Mouse (Mus musculus) 416B (cell line): ENCODE results near the gene Phb.
A peak's percentile ranks its signal among the peaks of the same experiment; 100 is the strongest.

Source experiments
- DNase-seq: peaks from one replicate; pipeline ENCODE4 v3.0.0; 2011; ENCODE audit warnings: low read depth

The Phb gene

DNA sequence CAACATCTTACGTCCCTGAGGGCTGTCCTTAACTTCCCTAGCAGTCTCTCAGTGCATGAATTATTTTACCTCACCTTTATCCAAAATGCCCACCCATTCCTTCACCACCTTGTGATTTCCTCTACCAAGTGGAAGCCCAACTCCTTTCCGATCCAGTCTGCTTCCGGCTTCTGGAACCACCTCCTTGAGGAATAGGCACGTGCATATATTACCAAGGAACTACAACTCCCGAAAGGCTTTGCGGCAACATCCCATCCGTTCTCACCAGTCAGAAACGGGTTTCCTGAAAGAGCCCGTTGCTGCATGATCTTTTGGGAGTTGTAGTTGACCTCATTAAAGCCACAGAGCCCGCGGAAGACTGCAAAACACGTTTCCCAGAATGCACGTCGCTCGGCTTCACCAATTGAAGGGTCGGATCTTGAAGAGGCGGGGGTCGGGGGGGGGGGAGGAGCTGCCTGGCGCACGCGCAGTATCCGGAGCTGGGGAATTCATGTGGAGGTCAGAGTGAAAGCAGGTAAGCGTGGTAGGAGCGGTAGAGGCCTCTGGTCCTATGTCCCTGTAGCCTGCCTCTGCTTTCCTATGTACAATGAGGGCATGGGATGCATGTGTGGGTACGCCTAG, at the start of gene Phb:
Phb (plus strand) TSS at position 429 of the 621 bp plus-strand sequence.
- DNase-seq = peak; percentile 100

DNA sequence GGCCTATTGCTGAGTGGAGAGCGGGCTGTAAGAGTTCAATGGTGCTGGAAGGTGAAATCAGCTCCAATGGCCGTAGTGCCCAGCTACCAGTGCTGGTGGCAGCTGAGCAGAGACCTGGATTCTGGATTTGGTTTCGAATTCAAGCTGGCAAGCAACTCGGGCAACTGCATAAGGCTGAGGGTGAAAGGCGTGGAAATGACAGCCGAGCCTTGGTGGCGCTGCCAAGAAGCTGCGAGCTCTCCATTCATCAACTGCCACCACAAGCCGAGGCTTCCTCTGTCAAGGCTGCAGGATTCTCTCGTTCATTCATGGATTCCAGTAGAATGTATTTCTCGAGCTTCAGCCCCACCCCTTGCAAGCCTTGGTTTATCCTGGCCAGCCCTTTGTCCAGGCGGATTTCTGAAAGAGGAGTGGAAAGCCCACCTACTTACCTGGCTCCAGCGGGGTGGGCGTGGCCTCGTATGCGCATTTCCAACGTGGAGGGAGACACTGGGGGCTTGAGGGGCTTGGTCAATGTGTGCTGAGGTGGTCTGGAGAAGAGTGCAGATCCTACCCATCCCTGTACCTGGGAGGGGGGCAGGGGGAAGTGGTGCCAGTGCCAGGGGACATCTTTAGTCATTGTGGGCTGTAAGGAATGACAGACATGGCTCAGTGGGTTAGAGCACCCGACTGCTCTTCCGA, 48.8 kb upstream of the Phb start:
- no peak for DNase-seq

GRCm38 (mm10) chr11:95619081-95619480, 47.7 kb upstream of the Phb start:
- DNase-seq = no peak

GRCm38 (mm10) chr11:95619886-95620444, 46.8 kb upstream of the Phb start:
- no peak for DNase-seq

DNA sequence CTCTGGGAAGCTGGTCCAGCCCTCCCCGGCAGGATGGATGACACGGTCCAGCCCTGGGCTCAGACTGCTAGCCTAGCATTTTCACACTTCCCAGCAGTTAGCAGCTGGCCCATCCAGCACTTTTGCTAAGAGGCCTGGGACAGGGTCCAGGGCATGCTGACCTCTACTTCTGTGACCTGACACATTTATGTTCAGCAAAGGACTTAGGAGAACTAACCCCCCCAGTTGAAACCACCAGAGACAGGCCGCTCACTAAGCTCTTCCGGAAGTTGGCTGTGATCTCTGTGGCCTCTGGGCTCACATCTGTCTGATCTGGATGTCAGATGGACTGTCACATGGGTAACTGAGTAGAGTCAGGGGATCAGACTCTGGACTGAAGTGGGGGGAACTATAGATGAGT, 45.7 kb upstream of the Phb start:
- DNase-seq = no peak

DNA sequence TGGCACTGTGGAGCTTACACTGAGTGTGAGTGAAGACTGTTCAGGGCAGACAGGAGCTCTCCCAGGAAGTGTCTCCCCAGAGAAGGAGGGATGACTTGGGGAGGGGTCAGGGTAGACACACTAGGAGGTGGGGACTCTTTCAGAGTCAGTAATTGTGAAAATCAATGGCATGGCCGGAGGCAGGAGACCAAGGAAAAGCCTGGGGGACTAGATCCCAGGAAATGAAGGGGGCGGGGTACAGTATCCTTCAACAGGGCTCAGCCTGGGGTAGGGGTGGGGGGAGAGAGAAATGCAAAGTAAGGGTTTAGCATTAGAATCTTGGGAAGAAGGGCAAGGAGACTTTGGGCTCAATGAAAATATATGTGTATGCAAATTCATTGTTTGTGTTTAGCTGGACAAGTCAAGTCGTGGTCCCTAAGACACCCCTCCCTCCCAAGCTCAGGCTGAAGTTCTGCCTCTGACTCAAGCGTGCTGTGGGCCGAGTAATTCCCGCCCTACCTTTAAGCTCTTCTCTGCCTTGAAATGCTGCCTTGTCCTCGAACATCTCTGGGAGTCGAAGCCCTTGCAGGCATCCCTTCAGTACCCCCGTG, 45.1 kb upstream of the Phb start:
- DNase-seq = no peak

DNA sequence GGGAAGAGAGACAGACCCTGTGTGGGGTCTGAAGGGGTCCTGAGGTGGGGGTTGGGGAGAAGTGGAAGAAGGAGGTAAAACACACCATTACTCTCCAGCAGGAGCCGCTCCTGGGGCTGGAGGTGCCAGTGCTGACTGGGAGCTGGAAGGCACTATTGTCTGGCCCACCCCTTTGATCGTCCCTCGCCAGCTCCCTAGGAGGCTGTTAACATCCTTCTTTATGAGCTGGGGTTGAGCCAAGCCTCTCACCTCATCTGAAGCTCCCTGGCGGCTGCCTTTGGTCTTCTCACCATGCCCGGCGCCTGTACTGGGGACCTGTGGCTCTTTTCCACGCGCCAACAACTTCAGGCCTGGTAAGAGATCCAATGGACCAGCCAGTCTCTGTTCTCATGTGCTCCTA, 44.3 kb upstream of the Phb start:
- DNase-seq = no peak

DNA sequence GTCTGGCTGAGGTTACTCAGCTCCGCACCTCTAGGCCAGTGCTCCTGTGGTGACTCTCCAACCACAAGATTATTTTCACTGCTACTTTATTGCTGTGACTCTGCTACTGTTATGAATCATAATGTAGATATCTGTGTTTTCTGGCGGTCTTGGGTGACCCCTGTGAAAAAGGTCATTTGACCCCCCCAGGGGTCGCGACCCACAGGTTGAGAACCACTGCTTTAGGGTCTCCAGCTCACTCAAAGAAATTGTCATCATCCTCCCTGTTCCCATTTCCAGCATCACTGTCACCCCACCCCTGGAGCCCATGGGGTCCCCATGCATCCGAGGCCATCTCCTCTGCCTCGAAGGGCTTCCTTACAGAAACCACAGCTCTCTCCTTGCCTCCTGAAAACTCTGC, 36.2 kb upstream of the Phb start:
- no peak for DNase-seq

- DNase-seq = no peak
Observed at GRCm38 (mm10) chr11:95631301-95631700, 35.5 kb upstream of the Phb start.

- no peak for DNase-seq
Observed at GRCm38 (mm10) chr11:95632474-95632873, 34.3 kb upstream of the Phb start.

DNA sequence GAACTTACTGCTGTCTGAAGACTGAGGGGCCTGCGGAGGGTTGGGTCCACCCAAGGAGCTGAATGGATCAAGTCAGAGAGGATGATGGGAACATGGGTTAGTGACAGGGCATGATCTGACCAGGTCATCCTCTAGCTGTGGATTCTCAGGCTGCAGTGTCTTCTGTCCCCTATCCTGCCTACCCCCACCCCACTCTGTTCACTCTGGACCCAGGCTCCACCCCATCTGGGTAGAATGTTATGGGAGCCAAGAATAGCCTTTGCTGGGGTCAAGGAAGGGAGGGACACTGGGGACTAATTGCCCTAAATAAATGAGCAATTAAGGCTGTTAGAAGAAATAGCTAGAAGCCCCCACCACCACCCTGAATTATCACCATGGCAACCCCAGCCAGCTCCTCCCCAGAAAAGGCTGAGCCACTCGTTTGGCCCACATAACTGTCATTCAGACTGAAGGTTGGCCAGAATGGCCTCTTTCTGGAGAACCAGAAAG, 33.2 kb upstream of the Phb start:
- DNase-seq = no peak

DNA sequence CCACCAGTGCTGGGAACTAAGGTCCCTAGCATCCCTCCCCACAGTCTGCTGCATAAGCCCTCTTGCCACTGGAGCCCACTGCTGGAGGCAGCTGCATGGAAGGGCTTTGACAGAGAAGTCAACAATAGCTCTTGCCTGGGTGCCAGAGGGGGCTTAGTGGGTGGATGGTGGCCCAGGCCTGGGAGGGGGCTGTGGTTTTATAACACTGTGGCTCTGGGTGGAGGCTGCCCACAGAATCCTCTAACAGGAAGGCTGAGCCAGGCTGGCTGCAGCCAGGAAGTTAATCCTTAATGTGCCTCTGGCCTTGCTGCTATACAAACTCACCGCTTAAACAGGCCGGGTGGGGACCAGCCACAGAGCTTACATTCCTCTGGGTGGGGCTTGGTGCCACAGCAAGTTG, 31.7 kb upstream of the Phb start:
- DNase-seq = no peak

DNA sequence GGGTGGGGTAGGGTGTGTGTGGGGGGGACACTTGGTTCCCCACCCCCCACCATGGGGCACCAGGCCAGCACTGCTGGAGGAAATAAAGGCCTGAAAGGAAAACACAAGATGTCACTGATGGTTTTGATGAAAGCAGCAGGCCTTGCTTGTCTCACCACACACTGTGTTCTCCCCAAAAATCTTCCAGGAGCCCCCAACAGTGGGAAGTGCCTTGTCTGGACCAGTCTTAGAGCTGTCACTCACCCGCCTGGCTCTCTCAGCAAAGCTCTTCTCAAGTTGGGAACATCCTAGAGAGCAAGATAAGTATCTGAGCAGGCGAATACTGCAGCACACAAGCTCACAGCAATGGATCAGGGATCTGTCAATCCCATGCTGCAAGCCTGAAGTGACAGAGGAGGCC, 26.0 kb upstream of the Phb start:
- DNase-seq = no peak

- no peak for DNase-seq
Observed at GRCm38 (mm10) chr11:95642534-95643280, 24.1 kb upstream of the Phb start.

- no peak for DNase-seq
Observed at GRCm38 (mm10) chr11:95643856-95644255, 22.9 kb upstream of the Phb start.

GRCm38 (mm10) chr11:95644381-95644780, 22.4 kb upstream of the Phb start:
- no peak for DNase-seq

GRCm38 (mm10) chr11:95645397-95646153, 21.2 kb upstream of the Phb start:
- DNase-seq = no peak

DNA sequence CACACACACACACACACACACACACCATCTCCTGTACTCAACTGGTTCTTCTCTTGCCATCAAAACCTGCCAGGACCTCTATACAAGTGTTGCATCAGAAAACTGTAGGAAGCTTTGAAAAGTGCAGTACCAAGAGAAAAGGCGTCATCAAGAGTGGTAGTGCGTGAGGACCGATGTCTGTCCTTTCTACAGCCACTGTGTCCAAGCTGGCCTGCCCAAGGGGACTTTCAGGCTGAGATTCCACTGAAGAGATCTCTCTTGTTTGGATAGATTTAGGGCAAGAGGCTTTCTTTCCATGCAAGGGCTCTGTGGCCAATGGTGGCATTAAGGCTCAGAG, 20.6 kb upstream of the Phb start:
- DNase-seq = no peak

DNA sequence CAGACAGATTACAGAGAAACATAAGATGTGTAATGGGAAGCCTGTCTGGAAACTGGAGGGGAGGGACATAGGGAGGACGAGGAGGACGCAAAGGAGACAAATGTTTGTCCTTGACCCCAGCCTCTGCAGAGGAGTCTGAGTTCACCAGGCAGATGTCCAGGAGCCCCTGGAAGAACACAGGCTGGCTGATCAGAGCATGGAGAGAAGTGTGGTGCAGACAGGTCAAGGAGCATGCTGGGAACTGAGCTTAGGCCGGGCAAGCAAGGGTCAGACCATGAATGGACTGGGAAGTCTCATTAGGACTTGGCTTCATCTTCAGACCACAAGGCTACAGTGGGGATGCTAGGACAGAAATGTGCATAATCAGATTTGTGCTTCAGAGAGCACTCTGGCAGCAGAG, 19.0 kb upstream of the Phb start:
- no peak for DNase-seq

- DNase-seq = peak; percentile 61
Observed at GRCm38 (mm10) chr11:95648827-95649226, 17.9 kb upstream of the Phb start.

GRCm38 (mm10) chr11:95649560-95649959, 17.2 kb upstream of the Phb start:
- DNase-seq = peak; percentile 39

DNA sequence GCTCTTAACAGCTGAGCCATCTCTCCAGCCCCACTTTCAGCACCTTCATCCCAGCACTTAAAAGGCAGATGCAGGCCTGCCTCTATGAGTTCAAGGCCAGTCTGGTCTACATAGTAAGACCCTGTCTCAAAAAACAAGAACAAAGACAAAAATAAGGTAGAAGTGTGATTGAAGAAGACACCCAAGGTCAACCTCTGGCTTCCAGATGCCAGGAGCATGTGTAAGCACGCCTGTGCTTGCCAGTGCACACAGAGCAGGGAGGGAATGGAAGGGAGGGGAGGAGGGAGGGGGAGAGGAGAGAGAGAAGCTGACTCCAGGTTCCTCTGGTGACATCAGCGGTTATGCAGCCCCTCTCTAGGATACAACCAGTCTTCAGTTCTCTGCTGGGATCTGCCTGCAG, 16.8 kb upstream of the Phb start:
- no peak for DNase-seq
